Comparison of ENCODE assay signal across 39 mouse cellular contexts in the genomic region with DNA sequence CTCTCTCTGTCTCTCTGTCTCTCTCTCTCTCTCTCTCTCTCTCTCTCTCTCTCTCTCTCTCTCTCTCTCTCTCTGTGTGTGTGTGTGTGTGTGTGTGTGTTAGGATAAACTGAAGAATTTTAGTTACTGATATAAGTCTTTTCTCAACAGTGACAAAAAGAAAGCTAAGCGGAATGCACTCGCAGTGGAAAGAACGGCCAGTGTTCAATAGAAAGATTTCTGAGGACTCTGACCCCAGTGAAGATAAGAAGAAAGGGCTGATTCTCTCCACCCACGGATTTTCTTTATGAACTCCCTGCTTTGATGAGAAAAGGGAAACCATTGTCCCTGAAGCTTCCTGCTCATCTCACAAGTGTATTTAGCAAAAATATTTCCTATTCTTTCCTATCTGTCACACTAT. TPM values are rescaled to one million over a fixed set of nuclear protein-coding genes. Genes with fewer than 3 reads are reported as not detected.
"Had no signal": no experiment of that assay in that cellular context is flagged by ENCODE, and none has a peak within 500 bp of the region (broad histone marks: within the 10 kb centered on the region; RNA-seq: fewer than 3 reads in every experiment).

No protein-coding gene starts in this region.

- ATAC-seq: inflammation-experienced regulatory T-cells, adult 6 months; liver, embryonic 12.5 days had no signal

- H3K9me3 ChIP-seq: heart, embryonic 10.5 days; heart, embryonic 12.5 days; hindbrain, embryonic 13.5 days; hindbrain, embryonic 15.5 days; kidney, embryonic 15.5 days; limb, embryonic 13.5 days; limb, embryonic 15.5 days; liver, embryonic 12.5 days had no signal

- H3K27ac ChIP-seq: gastrocnemius, adult 2 months; heart, embryonic 10.5 days; hindbrain, embryonic 13.5 days; hindbrain, embryonic 15.5 days; kidney, embryonic 15.5 days; kidney, postnatal 0 days; left cerebral cortex, adult 2 months; limb, embryonic 13.5 days; limb, embryonic 15.5 days; liver, embryonic 12.5 days; liver, embryonic 14.5 days had no signal

- H3K36me3 ChIP-seq: heart, embryonic 10.5 days; heart, embryonic 12.5 days; hindbrain, embryonic 13.5 days; hindbrain, embryonic 15.5 days; kidney, embryonic 15.5 days; limb, embryonic 13.5 days; limb, embryonic 15.5 days; liver, embryonic 12.5 days had no signal

- H3K4me3 ChIP-seq: heart, embryonic 12.5 days; liver, embryonic 12.5 days had no signal

- DNase-seq: gastrocnemius, adult 2 months; gastrocnemius, postnatal 10 days; gastrocnemius, postnatal 25 days; heart, adult 18-20 months; heart, postnatal 14 days; heart, postnatal 36 days; kidney, adult 11 months; kidney, adult 2 months; kidney, adult 9 months; kidney, postnatal 14 days; kidney, postnatal 36 days; layer of hippocampus, adult 9-11 months; left cerebral cortex, postnatal 4 days had no signal

- H3K9ac ChIP-seq: heart, embryonic 12.5 days; kidney, embryonic 15.5 days; limb, embryonic 13.5 days; limb, embryonic 15.5 days; liver, embryonic 12.5 days; liver, embryonic 14.5 days had no signal

RNA-seq across cellular contexts. Expression of a gene that starts 1.1 kb away (rescaled TPM):
- total RNA-seq: gastrocnemius, adult 2 months; gastrocnemius, postnatal 10 days; gastrocnemius, postnatal 25 days; granulocyte monocyte progenitor cell, adult 5-6 weeks; hematopoietic stem cell, adult 5-6 weeks; left cerebral cortex, postnatal 10 days; left cerebral cortex, postnatal 25 days; left cerebral cortex, postnatal 4 days had no signal
- polyA plus RNA-seq: heart, embryonic 12.5 days; heart, embryonic 14.5 days; inflammation-experienced regulatory T-cells, adult 6 months; kidney, adult 2 months; kidney, embryonic 15.5 days had no signal

RNA-seq across cellular contexts. Expression of a gene that starts 8.0 kb away (rescaled TPM):
- total RNA-seq: granulocyte monocyte progenitor cell, adult 5-6 weeks; layer of hippocampus, postnatal 25 days; left cerebral cortex, postnatal 10 days had no signal

RNA-seq across cellular contexts. Expression of a gene that starts 11.9 kb away (rescaled TPM):
- polyA plus RNA-seq: inflammation-experienced regulatory T-cells, adult 6 months had no signal

RNA-seq across cellular contexts. Expression of a gene that starts 25.6 kb away (rescaled TPM):
- total RNA-seq: gastrocnemius, adult 2 months; gastrocnemius, postnatal 10 days; gastrocnemius, postnatal 25 days; gastrocnemius, postnatal 4 days; heart, adult 18-20 months; heart, adult 8-10 months; heart, postnatal 14 days; heart, postnatal 36 days; hematopoietic stem cell, adult 5-6 weeks; layer of hippocampus, adult 8-10 months; layer of hippocampus, postnatal 25 days; left cerebral cortex, adult 2 months; left cerebral cortex, postnatal 10 days; left cerebral cortex, postnatal 25 days; left cerebral cortex, postnatal 4 days; liver, adult 2 months had no signal
- polyA plus RNA-seq: frontal cortex, adult 2 months; heart, embryonic 12.5 days; heart, embryonic 14.5 days; hindbrain, embryonic 13.5 days; kidney, adult 2 months; kidney, embryonic 15.5 days; large intestine, adult 2 months; liver, adult 2 months; liver, embryonic 12.5 days had no signal

RNA-seq across cellular contexts. Expression of a gene that starts 34.0 kb away (rescaled TPM):
- total RNA-seq: gastrocnemius, adult 2 months; gastrocnemius, postnatal 10 days; gastrocnemius, postnatal 25 days; gastrocnemius, postnatal 4 days; granulocyte monocyte progenitor cell, adult 5-6 weeks; heart, adult 8-10 months; heart, postnatal 36 days; hematopoietic stem cell, adult 5-6 weeks; layer of hippocampus, adult 18-20 months; layer of hippocampus, adult 8-10 months; layer of hippocampus, postnatal 25 days; left cerebral cortex, adult 2 months; left cerebral cortex, postnatal 10 days; left cerebral cortex, postnatal 25 days; left cerebral cortex, postnatal 4 days; liver, adult 2 months had no signal
- polyA plus RNA-seq: frontal cortex, adult 2 months; heart, embryonic 12.5 days; heart, embryonic 14.5 days; hindbrain, embryonic 13.5 days; hindbrain, embryonic 15.5 days; inflammation-experienced regulatory T-cells, adult 6 months; kidney, adult 2 months; large intestine, adult 2 months; limb, embryonic 11.5 days; liver, adult 2 months; liver, embryonic 12.5 days; liver, embryonic 14.5 days had no signal
